Mouse (Mus musculus) MN1 (cell line): ENCODE results near the gene Wnt5a.

Experiments
- DNase-seq: peaks from one replicate; pipeline ENCODE4 v3.0.0-alpha.2; 2016; ENCODE audit warnings: low spot score

Wnt5a gene

DNA sequence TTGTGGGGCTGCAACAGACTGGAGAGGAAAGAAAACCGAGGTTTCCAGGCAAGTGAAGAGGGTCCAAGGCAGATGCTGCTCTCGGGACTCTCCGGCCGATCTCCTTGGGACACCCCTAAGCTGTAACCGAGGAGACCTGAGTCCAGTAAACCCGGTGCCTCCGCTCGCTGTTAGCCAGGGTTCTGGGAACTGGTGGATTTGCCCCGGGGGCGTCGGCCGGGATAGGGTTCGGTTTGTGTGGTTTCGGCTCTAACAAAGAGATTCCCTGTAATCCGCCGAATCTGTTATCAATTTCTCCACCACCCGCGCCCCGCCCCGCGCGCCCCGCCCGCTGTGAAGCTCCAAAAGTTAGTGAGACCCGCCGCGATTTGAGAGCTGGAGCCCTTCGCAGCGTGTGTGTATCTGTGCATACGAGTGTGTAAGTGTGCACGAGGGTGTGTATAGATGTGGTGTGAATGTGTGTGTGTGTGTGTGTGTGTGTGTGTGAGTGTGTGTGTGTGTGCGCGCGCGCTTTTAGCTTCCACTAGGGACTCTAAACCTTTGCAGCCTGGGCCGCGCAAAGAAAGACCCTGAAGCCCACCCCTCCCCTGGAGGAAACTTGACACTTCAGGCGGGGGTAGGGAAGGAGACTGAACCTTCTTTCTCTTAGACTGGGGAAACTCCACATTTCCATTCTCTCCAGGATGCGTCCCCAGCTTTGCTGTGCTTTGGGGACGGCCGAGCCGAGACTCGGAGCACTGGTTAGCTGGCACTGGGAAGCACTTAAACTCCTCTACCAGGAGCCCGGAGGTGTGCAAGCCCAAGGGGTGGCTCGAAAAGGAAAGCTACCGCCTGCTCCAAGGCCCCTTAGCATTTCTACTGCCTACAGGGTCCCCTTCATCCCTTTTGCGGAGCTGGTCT, 5.1 kb downstream of the Wnt5a start:
- DNase-seq = no peak

DNA sequence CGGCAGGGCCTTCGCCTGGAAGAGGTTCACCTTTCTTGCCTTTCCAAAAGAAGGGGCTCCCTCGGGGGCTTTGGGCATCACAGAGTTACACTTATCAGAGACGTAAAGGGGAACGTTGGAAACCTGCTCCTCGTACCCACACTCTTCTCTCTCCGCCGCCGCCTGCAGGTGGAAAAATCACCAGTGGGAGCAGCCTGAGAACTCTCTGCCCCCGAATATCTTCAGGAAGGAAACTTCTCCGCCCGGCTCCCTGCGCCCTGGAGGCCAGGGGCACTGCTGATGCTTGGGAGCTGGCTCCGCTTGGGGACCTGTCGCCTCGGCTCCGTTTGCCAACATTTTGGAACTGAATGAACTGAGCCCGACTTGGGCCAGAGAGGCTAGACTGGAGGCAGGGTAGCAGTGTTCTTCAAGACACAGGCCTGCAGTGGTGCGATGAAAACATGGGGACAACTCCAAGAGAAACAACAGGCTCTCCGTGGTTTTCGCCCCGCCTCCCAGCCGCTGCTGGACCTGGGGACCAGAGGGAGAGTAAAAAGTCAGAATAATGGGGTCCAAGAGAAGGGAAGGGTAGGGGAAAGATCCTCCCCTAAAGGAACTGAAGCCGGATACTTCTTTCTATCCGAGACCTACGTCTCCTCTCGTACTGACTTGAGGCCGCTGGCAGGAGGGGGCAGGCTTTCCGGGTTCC, 5.9 kb downstream of the Wnt5a start:
- no peak for DNase-seq

GRCm38 (mm10) chr14:28511029-28511651, 6.6 kb downstream of the Wnt5a start:
- no peak for DNase-seq

DNA sequence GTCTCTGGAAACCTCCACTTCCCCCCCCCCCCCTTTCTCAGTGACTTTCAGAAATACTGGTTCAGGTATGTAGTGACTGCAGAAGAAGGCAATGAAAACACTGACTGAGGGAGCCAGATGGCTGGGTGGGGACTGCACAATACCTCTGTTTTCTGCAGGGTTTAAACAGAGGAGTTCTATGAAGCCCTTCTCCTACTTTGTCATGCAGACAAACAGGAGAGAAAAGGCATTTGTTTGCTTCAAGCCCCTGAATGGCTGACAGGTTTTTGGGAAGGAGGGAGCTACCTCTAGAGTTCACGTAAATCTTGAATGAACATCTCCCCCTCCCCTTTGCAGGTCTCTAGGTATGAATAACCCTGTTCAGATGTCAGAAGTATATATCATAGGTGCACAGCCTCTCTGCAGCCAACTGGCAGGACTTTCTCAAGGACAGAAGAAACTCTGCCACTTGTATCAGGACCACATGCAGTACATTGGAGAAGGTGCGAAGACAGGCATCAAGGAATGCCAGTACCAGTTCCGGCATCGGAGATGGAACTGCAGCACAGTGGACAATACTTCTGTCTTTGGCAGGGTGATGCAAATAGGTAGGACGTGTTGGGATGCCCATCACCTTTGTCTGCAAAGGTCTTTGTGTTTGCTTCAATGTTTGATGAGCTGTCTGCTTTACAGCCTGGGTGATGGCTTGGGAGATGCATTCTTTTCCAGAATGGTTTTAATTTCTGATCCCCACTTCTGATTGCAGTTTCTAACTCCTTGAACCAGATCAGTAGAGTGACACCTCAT, 8.4 kb downstream of the Wnt5a start:
- no peak for DNase-seq

DNA sequence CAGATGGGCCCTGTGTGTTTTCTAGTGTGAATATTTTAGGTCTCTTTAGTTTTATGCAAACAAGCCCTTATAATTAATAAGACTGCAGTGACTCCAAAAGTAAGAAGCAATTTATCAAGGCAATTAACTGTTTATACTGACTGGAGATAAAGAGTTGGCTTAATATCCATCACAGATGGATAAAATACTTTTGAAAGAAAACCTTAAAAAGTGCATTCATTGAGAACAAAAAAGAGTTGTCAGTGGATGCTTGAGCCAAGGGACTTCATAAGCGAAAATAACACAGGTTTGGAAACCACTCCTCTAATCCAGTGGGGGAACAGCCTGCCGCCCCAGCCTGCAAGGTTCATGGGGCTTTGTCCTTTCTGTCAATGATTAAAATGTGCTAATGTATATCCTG, 9.6 kb downstream of the Wnt5a start:
- DNase-seq = no peak

DNA sequence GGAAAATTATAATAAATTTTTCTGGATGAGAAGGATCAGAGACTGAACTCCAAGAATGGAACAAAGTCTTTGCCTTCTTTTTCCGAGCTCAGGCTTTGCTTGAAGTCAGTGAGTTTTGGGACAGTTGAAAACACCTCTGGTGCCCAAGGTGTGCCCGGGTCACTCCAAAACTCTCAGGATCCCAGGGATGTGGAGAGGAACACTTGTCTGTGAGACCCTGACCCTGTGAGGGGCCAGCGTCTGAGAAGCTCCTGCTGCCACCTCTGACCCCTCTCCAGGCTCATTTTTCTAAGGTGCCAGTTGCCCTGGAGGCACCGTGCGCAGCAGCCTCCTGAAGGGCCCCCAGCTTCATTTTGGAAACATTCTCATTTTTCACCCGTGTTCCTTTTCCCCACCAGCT, 10.8 kb downstream of the Wnt5a start:
- DNase-seq = no peak

DNA sequence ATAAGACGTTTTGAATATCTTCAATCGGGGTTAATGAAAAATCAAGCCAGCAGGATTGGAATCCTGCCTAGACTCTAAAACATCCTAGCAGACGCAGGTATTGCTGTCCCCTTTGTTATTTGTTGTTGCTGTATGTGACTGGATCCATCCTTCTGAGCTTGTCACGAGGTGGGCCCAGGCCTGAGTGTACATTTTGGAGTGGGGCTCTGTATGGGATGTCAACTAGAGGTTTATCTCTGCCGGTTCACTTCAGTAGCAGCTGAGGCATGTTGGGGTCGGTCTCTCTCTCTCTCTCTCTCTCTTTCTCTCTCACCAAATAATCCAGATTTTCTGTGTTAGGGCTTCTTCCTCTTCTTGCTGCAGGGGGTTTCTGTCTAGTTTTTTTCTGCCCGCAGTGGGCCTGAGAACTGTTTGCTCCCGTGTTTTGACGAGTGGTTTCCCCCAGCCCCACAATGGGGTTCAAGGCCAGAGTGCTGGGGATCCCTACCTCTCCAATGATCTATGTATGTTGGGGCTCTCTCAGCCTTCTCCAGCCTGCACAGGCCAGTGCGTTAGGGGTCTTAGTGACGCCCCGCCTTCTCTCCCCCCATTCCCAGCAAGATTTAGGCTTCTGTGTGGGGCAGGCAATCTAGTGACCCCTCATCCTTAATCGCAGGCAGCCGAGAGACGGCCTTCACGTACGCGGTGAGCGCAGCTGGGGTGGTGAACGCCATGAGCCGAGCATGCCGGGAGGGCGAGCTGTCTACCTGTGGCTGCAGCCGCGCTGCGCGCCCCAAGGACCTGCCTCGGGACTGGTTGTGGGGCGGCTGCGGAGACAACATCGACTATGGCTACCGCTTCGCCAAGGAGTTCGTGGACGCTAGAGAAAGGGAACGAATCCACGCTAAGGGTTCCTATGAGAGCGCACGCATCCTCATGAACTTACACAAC, 13.3 kb downstream of the Wnt5a start:
- no peak for DNase-seq

GRCm38 (mm10) chr14:28521106-28521505, 16.6 kb downstream of the Wnt5a start:
- no peak for DNase-seq

DNA sequence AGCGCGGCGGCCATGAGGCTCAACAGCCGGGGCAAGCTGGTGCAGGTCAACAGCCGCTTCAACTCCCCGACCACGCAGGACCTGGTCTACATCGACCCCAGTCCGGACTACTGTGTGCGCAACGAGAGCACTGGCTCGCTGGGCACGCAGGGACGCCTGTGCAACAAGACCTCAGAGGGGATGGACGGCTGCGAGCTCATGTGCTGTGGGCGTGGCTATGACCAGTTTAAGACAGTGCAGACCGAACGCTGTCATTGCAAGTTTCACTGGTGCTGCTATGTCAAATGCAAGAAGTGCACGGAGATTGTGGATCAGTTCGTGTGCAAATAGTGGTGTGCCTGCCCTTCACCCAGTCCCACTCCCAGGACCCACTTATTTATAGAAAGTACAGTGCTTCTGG, 18.1 kb downstream of the Wnt5a start:
- no peak for DNase-seq

DNA sequence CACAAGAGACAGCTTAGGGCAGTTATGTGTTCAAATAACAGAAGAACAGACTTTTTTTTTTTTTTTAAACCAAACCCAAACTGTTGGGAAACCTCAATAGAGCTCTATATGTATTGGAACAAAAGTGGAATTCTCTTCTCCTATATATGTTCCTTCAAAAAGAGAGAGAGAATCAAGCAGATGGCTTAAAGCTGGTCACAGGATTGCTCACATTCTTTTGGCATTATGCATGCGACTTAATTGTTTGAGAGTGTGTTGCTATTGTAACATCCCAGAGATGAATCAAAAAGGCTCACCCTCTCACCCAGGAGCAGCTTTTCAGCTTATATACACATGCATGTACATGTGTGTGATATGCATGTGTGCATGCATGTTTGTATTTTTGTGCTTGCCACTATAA, 21.0 kb downstream of the Wnt5a start:
- DNase-seq = no peak

DNA sequence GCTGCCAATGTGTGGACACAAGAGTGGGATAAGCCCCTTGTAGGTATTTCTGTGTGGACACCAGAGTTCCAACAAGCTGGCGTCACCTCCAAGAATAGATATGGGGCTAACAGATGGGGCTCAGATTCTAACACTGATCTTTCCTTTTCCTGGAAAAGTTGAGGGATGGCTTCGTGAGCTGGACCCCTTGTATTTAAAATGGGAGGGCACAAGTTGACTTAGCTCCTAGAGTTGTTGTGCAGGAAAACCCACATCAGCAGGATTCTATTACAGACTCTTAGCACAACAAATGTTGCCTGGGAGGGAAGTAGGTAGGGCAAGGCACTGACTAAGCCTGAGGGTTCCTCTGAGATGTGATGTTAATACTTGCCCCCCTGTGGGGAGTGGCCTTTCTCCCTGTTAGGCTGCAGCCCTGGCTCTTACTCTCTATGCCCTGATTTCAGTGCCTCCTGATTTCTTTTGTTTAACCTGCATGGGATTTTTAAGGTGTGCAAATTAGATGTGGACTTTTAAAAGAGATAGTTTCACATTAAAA, 23.7 kb downstream of the Wnt5a start:
- DNase-seq = no peak

- no peak for DNase-seq
Observed at GRCm38 (mm10) chr14:28531531-28531930, 27.0 kb downstream of the Wnt5a start.

DNA sequence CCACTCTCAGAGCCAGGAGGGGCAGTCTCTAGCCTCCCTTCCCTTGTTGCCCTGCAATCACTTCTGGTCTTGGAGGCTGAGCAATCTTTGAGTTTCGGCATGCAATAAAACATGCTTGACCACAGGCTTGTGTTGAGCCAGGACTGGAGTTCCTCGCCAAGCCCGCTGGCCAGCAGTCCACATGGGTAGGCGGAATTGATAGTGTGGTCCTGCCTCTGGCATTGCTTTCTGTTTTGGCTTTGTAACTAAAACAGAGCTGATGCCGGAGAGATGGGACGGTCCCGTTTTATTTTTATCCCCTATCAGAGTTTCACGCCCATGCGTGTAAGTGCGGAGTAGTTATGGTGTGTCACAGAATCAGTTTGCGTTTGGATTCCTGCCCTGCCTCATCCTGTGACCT, 28.4 kb downstream of the Wnt5a start:
- DNase-seq = peak; percentile 29

GRCm38 (mm10) chr14:28533876-28534275, 29.3 kb downstream of the Wnt5a start:
- no peak for DNase-seq

- no peak for DNase-seq
Observed at GRCm38 (mm10) chr14:28535814-28536213, 31.3 kb downstream of the Wnt5a start.

DNA sequence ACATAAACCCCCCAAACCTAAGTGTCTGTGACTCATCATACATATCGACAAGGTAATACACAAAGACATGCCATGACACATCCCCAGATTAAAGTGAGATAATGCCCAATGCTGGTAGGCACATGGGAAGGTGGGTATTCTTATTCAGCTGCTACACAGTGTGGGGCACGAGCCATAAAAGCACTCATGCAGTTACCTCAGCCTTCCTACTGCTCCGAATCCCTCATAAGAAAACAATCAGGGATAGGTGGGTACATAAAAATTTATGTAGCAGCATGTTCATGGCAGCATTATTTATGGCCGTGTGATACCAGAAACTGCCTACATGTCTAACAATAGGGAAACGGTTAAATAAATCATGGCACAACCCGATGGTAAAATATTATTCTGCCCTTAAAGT, 35.0 kb downstream of the Wnt5a start:
- DNase-seq = no peak

DNA sequence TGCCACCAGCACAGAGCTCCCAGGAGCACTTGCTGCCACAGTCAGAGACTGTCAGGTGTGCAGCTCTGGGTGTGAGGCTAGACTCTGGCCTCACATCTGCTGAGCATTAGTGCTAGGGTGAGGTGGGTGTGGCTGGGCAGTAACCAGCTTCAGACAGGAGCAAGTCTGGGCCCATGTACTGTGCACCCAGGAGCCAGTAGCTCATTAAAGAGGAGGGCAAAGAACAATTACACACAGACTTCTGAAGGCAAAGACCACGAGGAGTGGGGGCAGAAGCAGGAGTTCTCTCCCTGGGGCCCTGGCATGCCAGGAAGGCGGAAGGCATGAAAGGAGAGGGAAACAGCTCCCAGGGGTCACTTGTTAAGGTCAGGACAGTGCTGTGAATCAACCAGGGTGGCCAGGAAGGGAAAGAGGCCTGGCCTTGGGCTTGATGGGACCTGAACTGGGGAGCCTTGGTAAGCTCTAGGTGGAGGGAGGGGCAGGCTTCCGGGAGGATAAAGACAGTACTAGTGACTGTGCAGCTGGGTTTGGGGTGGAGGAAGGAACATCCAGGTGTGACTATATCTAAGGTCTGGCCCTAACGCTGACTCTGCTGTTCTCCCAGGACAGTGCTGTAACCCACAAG, 37.7 kb downstream of the Wnt5a start:
- no peak for DNase-seq

- DNase-seq = no peak
Observed at GRCm38 (mm10) chr14:28561861-28562260, 57.3 kb downstream of the Wnt5a start.
